Comparison of ENCODE assay signal across 8 mouse cellular contexts in genomic region chr6:108709131-108709470, GRCm38 (mm10). TPM values are rescaled to one million over a fixed set of nuclear protein-coding genes. Genes with fewer than 3 reads are reported as not detected.
DNase-seq lines count a peak whose midpoint lies in the region; ATAC-seq and TF ChIP-seq lines count a peak whose summit lies in the region.

No protein-coding gene starts in this region.

- no peak for TF ChIP-seq RAD21 in CH12.LX (IDR thresholded peaks at IDR 0.05; ENCODE audit: low read depth, low read length)

- in situ Hi-C loops in CH12.LX (cut with MboI; ENCODE audit: low pct_ligation_motif_present, low pct_unique_long_range_greater_than_20kb, low sequenced_read_pairs) = no loop called here

- no peaks in the 10 kb centered on the region for H3K79me2 ChIP-seq in CH12.LX (replicated peaks; ENCODE audit: control insufficient read depth, extremely low read depth, insufficient read depth, poor library complexity, severe bottlenecking)

- 18% methylated on average over 9 of the region's 9 CpGs for WGBS in forebrain, postnatal 0 days
- 14% methylated on average over 9 of the region's 9 CpGs for WGBS in liver, embryonic 13.5 days (ENCODE audit: insufficient replicate concordance)

- no peaks in the 10 kb centered on the region for H3K9me3 ChIP-seq in CH12.LX (replicated peaks; ENCODE audit: low read length)
- no peaks in the 10 kb centered on the region for H3K9me3 ChIP-seq in forebrain, postnatal 0 days (ENCODE audit: low read length)
- H3K9me3 ChIP-seq in liver, embryonic 13.5 days (replicated peaks) = no peaks in the 10 kb centered on the region

- peak overlapping the region; percentile 96 for H3K27ac ChIP-seq in CH12.LX (ENCODE audit: insufficient read depth, low read depth)
- peak overlapping the region; percentile 66; the same call in 1 of the 2 replicates for H3K27ac ChIP-seq in forebrain, postnatal 0 days (ENCODE audit: low read depth, low read length)
- H3K27ac ChIP-seq in liver, embryonic 13.5 days = no peak overlapping the region

- no peak for TF ChIP-seq CTCF in CH12.LX (conservative IDR thresholded peaks at IDR 0.05 in 1 of 2, IDR thresholded peaks at IDR 0.05 in 1 of 2; ENCODE audit: low read depth in 2 of 2, low read length in 2 of 2)
- no peak for TF ChIP-seq CTCF in forebrain, postnatal 0 days (IDR thresholded peaks at IDR 0.05; ENCODE audit: low read depth)

- H3K27me3 ChIP-seq in CH12.LX (replicated peaks) = no peaks in the 10 kb centered on the region
- no peaks in the 10 kb centered on the region; the same call in 1 of the 2 replicates for H3K27me3 ChIP-seq in forebrain, postnatal 0 days (ENCODE audit: insufficient read depth, low read length)
- peaks cover 17% of the 10 kb centered on the region for H3K27me3 ChIP-seq in liver, embryonic 13.5 days

- H3K4me3 ChIP-seq in CH12.LX (replicated peaks in 1 of 3; ENCODE audit: low read depth in 2 of 3, low read length in 2 of 3, poor library complexity in 1 of 3) = peak overlapping the region in 1 of 3 experiments; percentile 32
- H3K4me3 ChIP-seq in forebrain, postnatal 0 days (ENCODE audit: low read depth, low read length) = peak overlapping the region; percentile 42
- H3K4me3 ChIP-seq in liver, embryonic 13.5 days (replicated peaks) = peak overlapping the region; percentile 30

- no peak for DNase-seq in frontal cortex, postnatal 25 days (ENCODE audit: low spot score in 2 of 2)
- no peak for DNase-seq in CH12.LX (ENCODE audit: extremely low read depth)
- DNase-seq in forebrain, postnatal 0 days = no peak
- DNase-seq in liver, embryonic 13.5 days = no peak
- DNase-seq in gastrocnemius, adult 18-20 months (ENCODE audit: low spot score) = no peak
- no peak for DNase-seq in adrenal gland, postnatal 14 days

- TF ChIP-seq EP300 in CH12.LX (IDR thresholded peaks at IDR 0.05; ENCODE audit: low read length) = no peak

- peaks cover 22 to 89% of the 10 kb centered on the region in 2 experiments for H3K4me1 ChIP-seq in CH12.LX (ENCODE audit: control insufficient read depth in 1 of 2, insufficient read depth in 2 of 2)
- H3K4me1 ChIP-seq in forebrain, postnatal 0 days (ENCODE audit: insufficient read depth) = no peaks in the 10 kb centered on the region
- peaks cover 21% of the 10 kb centered on the region for H3K4me1 ChIP-seq in liver, embryonic 13.5 days (replicated peaks)

- peak; percentile 44 for ATAC-seq in frontal cortex, adult (ENCODE audit: low TSS enrichment)
- ATAC-seq in forebrain, postnatal 0 days = peak; percentile 12; the same call in 1 of the 2 replicates
- no peak for ATAC-seq in liver, embryonic 13.5 days (ENCODE audit: low read depth)
- ATAC-seq in erythroid progenitor cell, adult 5-6 weeks (replicated peaks; ENCODE audit: low FRiP score, poor library complexity, severe bottlenecking) = no peak

- no peak for TF ChIP-seq POLR2A in CH12.LX (IDR thresholded peaks at IDR 0.05; ENCODE audit: low read depth, low read length)

- peak overlapping the region; percentile 41; the same call in 1 of the 2 replicates for H3K9ac ChIP-seq in CH12.LX (ENCODE audit: insufficient read depth, low read depth)
- H3K9ac ChIP-seq in forebrain, postnatal 0 days = peak overlapping the region; percentile 65
- no peak overlapping the region for H3K9ac ChIP-seq in liver, embryonic 13.5 days

- peak overlapping the region; percentile 18 for H3K4me2 ChIP-seq in CH12.LX (ENCODE audit: insufficient read depth, low read depth, poor library complexity, severe bottlenecking)
- H3K4me2 ChIP-seq in forebrain, postnatal 0 days (ENCODE audit: low read depth) = peak overlapping the region; percentile 93
- peak overlapping the region; percentile 55 for H3K4me2 ChIP-seq in liver, embryonic 13.5 days

- dilution Hi-C loops in CH12.LX (cut with MboI; ENCODE audit: extremely low pct_ligation_motif_present, extremely low pct_unique_long_range_greater_than_20kb, low sequenced_read_pairs) = no loop called here

- H3K36me3 ChIP-seq in CH12.LX (replicated peaks in 1 of 2; ENCODE audit: control insufficient read depth in 1 of 2, insufficient read depth in 1 of 2, low read length in 1 of 2) = no peaks in the 10 kb centered on the region
- H3K36me3 ChIP-seq in forebrain, postnatal 0 days (ENCODE audit: insufficient read depth) = no peaks in the 10 kb centered on the region
- H3K36me3 ChIP-seq in liver, embryonic 13.5 days = no peaks in the 10 kb centered on the region

TF ChIP-seq in CH12.LX, 34 proteins besides CTCF, POLR2A, EP300 and RAD21:
- no peak for TF ChIP-seq ZC3H11A (IDR thresholded peaks at IDR 0.05; ENCODE audit: low read depth, low read length)
- no peak for TF ChIP-seq USF2 (conservative IDR thresholded peaks at IDR 0.05; ENCODE audit: low read depth, low read length)
- TF ChIP-seq TCF12 (IDR thresholded peaks at IDR 0.05; ENCODE audit: low read depth, low read length) = no peak
- no peak for TF ChIP-seq MEF2A (IDR thresholded peaks at IDR 0.05; ENCODE audit: borderline replicate concordance, low read depth, low read length)
- no peak for TF ChIP-seq POLR2AphosphoS2 (IDR thresholded peaks at IDR 0.05; ENCODE audit: low read depth, low read length)
- TF ChIP-seq CHD1 (IDR thresholded peaks at IDR 0.05; ENCODE audit: low read depth, low read length) = no peak
- no peak for TF ChIP-seq GABPA (IDR thresholded peaks at IDR 0.05; ENCODE audit: insufficient replicate concordance, low read depth, low read length)
- no peak for TF ChIP-seq ELF1 (IDR thresholded peaks at IDR 0.05; ENCODE audit: low read depth, low read length)
- TF ChIP-seq NELFE (IDR thresholded peaks at IDR 0.05; ENCODE audit: low read depth, low read length) = no peak
- TF ChIP-seq UBTF (IDR thresholded peaks at IDR 0.05; ENCODE audit: low read depth, low read length) = no peak
- TF ChIP-seq HCFC1 (IDR thresholded peaks at IDR 0.05; ENCODE audit: low read depth, low read length) = no peak
- peak; percentile 91; the same call in 1 of the 2 replicates for TF ChIP-seq MAX (IDR thresholded peaks at IDR 0.05; ENCODE audit: low read length)
- TF ChIP-seq MAZ (IDR thresholded peaks at IDR 0.05; ENCODE audit: low read depth, low read length) = no peak
- no peak for TF ChIP-seq TBP (conservative IDR thresholded peaks at IDR 0.05; ENCODE audit: low read depth, low read length)
- no peak for TF ChIP-seq ZMIZ1 (IDR thresholded peaks at IDR 0.05; ENCODE audit: low read depth, low read length)
- TF ChIP-seq KAT2A (IDR thresholded peaks at IDR 0.05; ENCODE audit: insufficient replicate concordance, low read length) = no peak
- TF ChIP-seq ETS1 (conservative IDR thresholded peaks at IDR 0.05; ENCODE audit: low read depth, low read length) = peak; percentile 15; the same call in 1 of the 2 replicates
- no peak for TF ChIP-seq BHLHE40 (IDR thresholded peaks at IDR 0.05; ENCODE audit: low read depth, low read length)
- TF ChIP-seq PAX5 (IDR thresholded peaks at IDR 0.05; ENCODE audit: low read length) = no peak
- TF ChIP-seq MYC (IDR thresholded peaks at IDR 0.05; ENCODE audit: low read depth, low read length) = peak; percentile 93
- TF ChIP-seq USF1 (IDR thresholded peaks at IDR 0.05; ENCODE audit: low read depth, low read length) = no peak
- TF ChIP-seq E2F4 (IDR thresholded peaks at IDR 0.05; ENCODE audit: insufficient replicate concordance, low read depth, low read length) = no peak
- TF ChIP-seq RCOR1 (conservative IDR thresholded peaks at IDR 0.05; ENCODE audit: low read depth, low read length) = no peak
- no peak for TF ChIP-seq ZNF384 (IDR thresholded peaks at IDR 0.05; ENCODE audit: low read depth, low read length)
- TF ChIP-seq SMC3 (IDR thresholded peaks at IDR 0.05; ENCODE audit: low read depth, low read length) = no peak
- peak; percentile 10; the same call in 1 of the 2 replicates for TF ChIP-seq CHD2 (IDR thresholded peaks at IDR 0.05; ENCODE audit: low read length)
TF ChIP-seq in CH12.LX: peak in this region for 4.

RNA-seq across cellular contexts. Expression of gene Bhlhe40, which starts 48.7 kb away (rescaled TPM):
- 77.7 and 130 TPM in 2 replicates for total RNA-seq in CH12.LX (2012; rRNA removed)
- 44.6 and 55.4 TPM in 2 replicates for total RNA-seq in CH12.LX (2014; rRNA removed)
- 109 and 117 TPM in 2 replicates for polyA plus RNA-seq in CH12.LX (2012; ENCODE audit: insufficient read length, low read depth)
- 8.3 and 15.9 TPM in 2 replicates for total RNA-seq in forebrain, postnatal 0 days (2014; rRNA removed)
- 10.2 and 11.1 TPM in 2 replicates for polyA plus RNA-seq in forebrain, postnatal 0 days (2015; fragmentation: Nextera tagmentation; extraction: Ambion mirVana)
- polyA plus RNA-seq in liver, embryonic 13.5 days (2015; fragmentation: Nextera tagmentation; extraction: Ambion mirVana) = 3.3 and 5.1 TPM in 2 replicates
- total RNA-seq in gastrocnemius, adult 18-20 months (2021) = 10 to 100 TPM; 70.0 to 98.6 TPM
- 67.2 and 108 TPM in 2 replicates for total RNA-seq in adrenal gland, postnatal 14 days (2021)
- 1.3 and 2.5 TPM in 2 replicates for total RNA-seq in erythroid progenitor cell, adult 5-6 weeks (2015; ENCODE audit: low replicate concordance)
- 2.6 and 5.6 TPM in 2 replicates for total RNA-seq in erythroid progenitor cell, adult 5-6 weeks (2017; ENCODE audit: low replicate concordance)

Comparison
In these comparisons a context has a peak if more than half of its experiments do, and no peak if none do; other contexts are left out.
1. ATAC-seq: peak in frontal cortex, adult (single experiment) and forebrain, postnatal 0 days (single experiment); none in liver, embryonic 13.5 days (single experiment) and erythroid progenitor cell, adult 5-6 weeks (single experiment).
2. H3K4me2 ChIP-seq: peak in every context shown above with its lines; median percentile 93 in forebrain, postnatal 0 days; 55 in liver, embryonic 13.5 days; 18 in CH12.LX.